Mouse (Mus musculus): Measurements from ENCODE around the gene Gmppb. TPM values are rescaled to one million over a fixed set of nuclear protein-coding genes. Genes with fewer than 3 reads are reported as not detected.

Gene Gmppb
- total and polyA plus RNA-seq, 3 experiments: 17.9 to 20.9 (median 19.2) TPM

- Histone ChIP-seq H3K27ac (ENCODE audit: insufficient read depth, low read depth) (no peak overlapping the region), H3K27me3 (replicated peaks) (no peaks in the 10 kb centered on the region), H3K4me2 (ENCODE audit: insufficient read depth, low read depth, poor library complexity, severe bottlenecking) (no peak overlapping the region), H3K36me3 (replicated peaks in 1 of 2; ENCODE audit: control insufficient read depth in 1 of 2, insufficient read depth in 1 of 2, low read length in 1 of 2) (peaks cover 74 to 76% of the 10 kb centered on the region in 2 experiments), H3K79me2 (replicated peaks; ENCODE audit: control insufficient read depth, extremely low read depth, insufficient read depth, poor library complexity, severe bottlenecking) (no peaks in the 10 kb centered on the region), H3K9me3 (replicated peaks; ENCODE audit: low read length) (no peaks in the 10 kb centered on the region), H3K9ac (ENCODE audit: insufficient read depth, low read depth) (no peak overlapping the region), H3K4me1 (ENCODE audit: control insufficient read depth in 1 of 2, insufficient read depth in 2 of 2) (peaks cover 8 to 19% of the 10 kb centered on the region in 2 experiments), H3K4me3 (replicated peaks in 1 of 3; ENCODE audit: low read depth in 2 of 3, low read length in 2 of 3, poor library complexity in 1 of 3) (no peak overlapping the region)
- in situ Hi-C loops (cut with MboI; ENCODE audit: low pct_ligation_motif_present, low pct_unique_long_range_greater_than_20kb, low sequenced_read_pairs) (no loop called here), dilution Hi-C loops (cut with MboI; ENCODE audit: extremely low pct_ligation_motif_present, extremely low pct_unique_long_range_greater_than_20kb, low sequenced_read_pairs) (no loop called here)
- TF ChIP-seq EP300 (IDR thresholded peaks at IDR 0.05; ENCODE audit: low read length) (no peak), RCOR1 (conservative IDR thresholded peaks at IDR 0.05; ENCODE audit: low read depth, low read length) (no peak), ETS1 (conservative IDR thresholded peaks at IDR 0.05; ENCODE audit: low read depth, low read length) (no peak), CHD2 (IDR thresholded peaks at IDR 0.05; ENCODE audit: low read length) (no peak), JUND (conservative IDR thresholded peaks at IDR 0.05; ENCODE audit: low read depth, low read length) (no peak), CTCF (conservative IDR thresholded peaks at IDR 0.05 in 1 of 2, IDR thresholded peaks at IDR 0.05 in 1 of 2; ENCODE audit: low read depth in 2 of 2, low read length in 2 of 2) (no peak), BHLHE40 (IDR thresholded peaks at IDR 0.05; ENCODE audit: low read depth, low read length) (no peak), MEF2A (IDR thresholded peaks at IDR 0.05; ENCODE audit: borderline replicate concordance, low read depth, low read length) (no peak), MAFK (IDR thresholded peaks at IDR 0.05; ENCODE audit: insufficient replicate concordance, low read length) (no peak), PAX5 (IDR thresholded peaks at IDR 0.05; ENCODE audit: low read length) (no peak)
- DNase-seq (ENCODE audit: extremely low read depth): no peak
Measured at GRCm38 (mm10) chr9:108083561-108083960, 34.5 kb downstream of the Gmppb start.

- Histone ChIP-seq H3K4me2 (ENCODE audit: insufficient read depth, low read depth, poor library complexity, severe bottlenecking) (no peak overlapping the region), H3K27me3 (replicated peaks) (no peaks in the 10 kb centered on the region), H3K9me3 (replicated peaks; ENCODE audit: low read length) (no peaks in the 10 kb centered on the region), H3K4me3 (replicated peaks in 1 of 3; ENCODE audit: low read depth in 2 of 3, low read length in 2 of 3, poor library complexity in 1 of 3) (no peak overlapping the region), H3K36me3 (replicated peaks in 1 of 2; ENCODE audit: control insufficient read depth in 1 of 2, insufficient read depth in 1 of 2, low read length in 1 of 2) (peaks cover 91 to 93% of the 10 kb centered on the region in 2 experiments), H3K79me2 (replicated peaks; ENCODE audit: control insufficient read depth, extremely low read depth, insufficient read depth, poor library complexity, severe bottlenecking) (no peaks in the 10 kb centered on the region), H3K4me1 (ENCODE audit: control insufficient read depth in 1 of 2, insufficient read depth in 2 of 2) (peaks cover 4 to 10% of the 10 kb centered on the region in 2 experiments), H3K27ac (ENCODE audit: insufficient read depth, low read depth) (no peak overlapping the region), H3K9ac (ENCODE audit: insufficient read depth, low read depth) (no peak overlapping the region)
- TF ChIP-seq POLR2A (IDR thresholded peaks at IDR 0.05; ENCODE audit: low read depth, low read length) (peak; percentile 25; the same call in 1 of the 2 replicates), MAX (IDR thresholded peaks at IDR 0.05; ENCODE audit: low read length) (no peak)
- in situ Hi-C loops (cut with MboI; ENCODE audit: low pct_ligation_motif_present, low pct_unique_long_range_greater_than_20kb, low sequenced_read_pairs) (no loop called here), dilution Hi-C loops (cut with MboI; ENCODE audit: extremely low pct_ligation_motif_present, extremely low pct_unique_long_range_greater_than_20kb, low sequenced_read_pairs) (no loop called here)
- no peak for DNase-seq (ENCODE audit: extremely low read depth)
Measured at GRCm38 (mm10) chr9:108085261-108085660, 36.2 kb downstream of the Gmppb start.

GRCm38 (mm10) chr9:108090611-108091120, 41.6 kb downstream of the Gmppb start:
- H3K36me3 ChIP-seq (replicated peaks in 1 of 2; ENCODE audit: control insufficient read depth in 1 of 2, insufficient read depth in 1 of 2, low read length in 1 of 2): peaks cover 70 to 74% of the 10 kb centered on the region in 2 experiments
- no peak overlapping the region for H3K9ac ChIP-seq (ENCODE audit: insufficient read depth, low read depth)
- in situ Hi-C loops (cut with MboI; ENCODE audit: low pct_ligation_motif_present, low pct_unique_long_range_greater_than_20kb, low sequenced_read_pairs): no loop called here
- H3K27ac ChIP-seq (ENCODE audit: insufficient read depth, low read depth): no peak overlapping the region
- H3K4me1 ChIP-seq (ENCODE audit: control insufficient read depth in 1 of 2, insufficient read depth in 2 of 2): peaks cover 5 to 26% of the 10 kb centered on the region in 2 experiments
- H3K79me2 ChIP-seq (replicated peaks; ENCODE audit: control insufficient read depth, extremely low read depth, insufficient read depth, poor library complexity, severe bottlenecking): peaks cover 9% of the 10 kb centered on the region
- dilution Hi-C loops (cut with MboI; ENCODE audit: extremely low pct_ligation_motif_present, extremely low pct_unique_long_range_greater_than_20kb, low sequenced_read_pairs): no loop called here
- TF ChIP-seq UBTF (IDR thresholded peaks at IDR 0.05; ENCODE audit: low read depth, low read length) (no peak), KAT2A (IDR thresholded peaks at IDR 0.05; ENCODE audit: insufficient replicate concordance, low read length) (no peak), SMC3 (IDR thresholded peaks at IDR 0.05; ENCODE audit: low read depth, low read length) (no peak), USF1 (IDR thresholded peaks at IDR 0.05; ENCODE audit: low read depth, low read length) (no peak), JUND (conservative IDR thresholded peaks at IDR 0.05; ENCODE audit: low read depth, low read length) (no peak), SIN3A (IDR thresholded peaks at IDR 0.05; ENCODE audit: low read length) (no peak), POLR2AphosphoS2 (IDR thresholded peaks at IDR 0.05; ENCODE audit: low read depth, low read length) (no peak), CTCF (conservative IDR thresholded peaks at IDR 0.05 in 1 of 2, IDR thresholded peaks at IDR 0.05 in 1 of 2; ENCODE audit: low read depth in 2 of 2, low read length in 2 of 2) (no peak), POLR2A (IDR thresholded peaks at IDR 0.05; ENCODE audit: low read depth, low read length) (no peak), E2F4 (IDR thresholded peaks at IDR 0.05; ENCODE audit: insufficient replicate concordance, low read depth, low read length) (no peak), MEF2A (IDR thresholded peaks at IDR 0.05; ENCODE audit: borderline replicate concordance, low read depth, low read length) (no peak), NELFE (IDR thresholded peaks at IDR 0.05; ENCODE audit: low read depth, low read length) (no peak), ZNF384 (IDR thresholded peaks at IDR 0.05; ENCODE audit: low read depth, low read length) (no peak)
- H3K9me3 ChIP-seq (replicated peaks; ENCODE audit: low read length): no peaks in the 10 kb centered on the region
- H3K4me3 ChIP-seq (replicated peaks in 1 of 3; ENCODE audit: low read depth in 2 of 3, low read length in 2 of 3, poor library complexity in 1 of 3): no peak overlapping the region
- no peak for DNase-seq (ENCODE audit: extremely low read depth)
- H3K4me2 ChIP-seq (ENCODE audit: insufficient read depth, low read depth, poor library complexity, severe bottlenecking): no peak overlapping the region
- no peaks in the 10 kb centered on the region for H3K27me3 ChIP-seq (replicated peaks)

Measured in CH12.LX (cell line).